30 mouse cellular contexts compared by ENCODE assay signal in the genomic region with DNA sequence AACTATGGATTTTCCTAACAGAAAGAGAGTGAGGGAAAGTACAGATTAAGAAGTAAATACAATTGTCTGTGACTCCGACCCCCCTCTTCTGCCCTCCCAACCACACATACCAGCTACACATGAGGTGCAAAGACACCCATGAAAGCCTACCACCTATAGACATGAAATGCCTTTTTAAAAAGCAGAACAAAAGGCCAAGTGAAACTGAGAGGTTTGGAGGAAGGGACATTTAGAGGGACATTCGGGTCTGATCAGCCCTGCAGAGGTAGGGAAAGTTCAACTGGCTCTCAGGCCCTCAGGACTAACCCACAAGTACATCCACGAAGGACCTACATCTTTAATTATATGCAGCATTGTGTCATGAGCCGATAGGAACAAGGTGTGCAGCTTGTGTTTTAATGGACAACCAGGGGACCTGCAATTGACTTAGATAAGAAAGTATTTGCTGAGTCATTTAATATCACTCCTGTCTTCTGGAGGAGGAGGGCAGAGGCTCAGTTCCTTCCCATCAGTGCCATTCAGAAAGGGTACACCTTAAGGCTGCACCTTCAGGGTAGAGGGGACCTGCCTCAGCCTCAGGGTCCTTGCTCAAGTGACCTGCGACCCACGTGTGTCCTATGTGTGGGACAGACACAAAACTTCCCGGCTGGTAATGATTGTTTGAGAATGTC. TPM values are rescaled to one million over a fixed set of nuclear protein-coding genes. Genes with fewer than 3 reads are reported as not detected.
DNase-seq lines count a peak whose midpoint lies in the region; ATAC-seq and TF ChIP-seq lines count a peak whose summit lies in the region.
"Had no signal": no experiment of that assay in that cellular context is flagged by ENCODE, and none has a peak within 500 bp of the region (broad histone marks: within the 10 kb centered on the region; RNA-seq: fewer than 3 reads in every experiment).

No protein-coding gene starts in this region.

- no peaks in the 10 kb centered on the region for H3K79me2 ChIP-seq in MEL (ENCODE audit: control insufficient read depth, insufficient read depth, low read length, poor library complexity)

- no peaks in the 10 kb centered on the region for H3K27me3 ChIP-seq in forebrain, embryonic 11.5 days (ENCODE audit: control insufficient read depth, insufficient read depth, low read length)
- peaks cover 9% of the 10 kb centered on the region for H3K27me3 ChIP-seq in forebrain, embryonic 10.5 days (ENCODE audit: poor library complexity, severe bottlenecking)
- no peaks in the 10 kb centered on the region for H3K27me3 ChIP-seq in MEL (ENCODE audit: control insufficient read depth in 1 of 2, insufficient read depth in 2 of 2, low read length in 2 of 2)
- H3K27me3 ChIP-seq in intestine, embryonic 16.5 days (replicated peaks; ENCODE audit: control insufficient read depth, insufficient read depth, low read length), result no peaks in the 10 kb centered on the region
- H3K27me3 ChIP-seq in midbrain, embryonic 15.5 days (replicated peaks), result no peaks in the 10 kb centered on the region
- H3K27me3 ChIP-seq: forebrain, embryonic 15.5 days; hindbrain, embryonic 12.5 days; midbrain, embryonic 13.5 days; neural tube, embryonic 12.5 days; stomach, embryonic 15.5 days had no signal

- peak; percentile 40 for DNase-seq in forebrain, embryonic 11.5 days (ENCODE audit: low spot score)
- no peak for DNase-seq in forebrain, embryonic 10.5 days (ENCODE audit: extremely low spot score, low spot score)
- peak; percentile 26 for DNase-seq in MEL (ENCODE audit: low read depth, low spot score)
- DNase-seq in lung, postnatal 25 days (ENCODE audit: low spot score), result no peak
- no peak for DNase-seq in spleen, postnatal 36 days (ENCODE audit: low spot score in 2 of 2)
- DNase-seq: adrenal gland, adult 2 months; cerebellum, adult 11 months; cerebellum, adult 9-11 months; gastrocnemius, postnatal 10 days; heart, adult 2 months; kidney, postnatal 25 days; lung, postnatal 10 days; right cerebral cortex, postnatal 25 days; thymus, postnatal 4 days had no signal

- no peak for TF ChIP-seq POLR2A in MEL (IDR thresholded peaks at IDR 0.05; ENCODE audit: control insufficient read depth in 1 of 2, insufficient read depth in 1 of 2, low read depth in 1 of 2, low read length in 2 of 2, poor library complexity in 1 of 2)

- no peak overlapping the region for H3K9ac ChIP-seq in forebrain, embryonic 11.5 days (ENCODE audit: low read length)
- no peak overlapping the region for H3K9ac ChIP-seq in MEL (ENCODE audit: control insufficient read depth, low read depth, low read length, poor library complexity, severe bottlenecking)
- no peak overlapping the region for H3K9ac ChIP-seq in intestine, embryonic 16.5 days (ENCODE audit: low read depth, low read length)
- H3K9ac ChIP-seq in midbrain, embryonic 15.5 days, result no peak overlapping the region
- H3K9ac ChIP-seq: forebrain, embryonic 15.5 days; hindbrain, embryonic 12.5 days; midbrain, embryonic 13.5 days; neural tube, embryonic 12.5 days; stomach, embryonic 15.5 days had no signal

- WGBS in forebrain, embryonic 11.5 days, result 81% methylated on average over 7 of the region's 7 CpGs
- WGBS in forebrain, embryonic 10.5 days, result 81% methylated on average over 7 of the region's 7 CpGs
- 62% methylated on average over 7 of the region's 7 CpGs for WGBS in intestine, embryonic 16.5 days
- WGBS in midbrain, embryonic 15.5 days, result 76% methylated on average over 7 of the region's 7 CpGs

- no peak overlapping the region for H3K4me3 ChIP-seq in forebrain, embryonic 11.5 days (ENCODE audit: low read depth, low read length)
- H3K4me3 ChIP-seq in forebrain, embryonic 10.5 days, result no peak overlapping the region
- H3K4me3 ChIP-seq in MEL (ENCODE audit: control insufficient read depth in 1 of 2, insufficient read depth in 1 of 2, low read depth in 2 of 2, low read length in 2 of 2), result no peak overlapping the region
- H3K4me3 ChIP-seq in intestine, embryonic 16.5 days (ENCODE audit: low read length), result no peak overlapping the region
- no peak overlapping the region for H3K4me3 ChIP-seq in midbrain, embryonic 15.5 days
- H3K4me3 ChIP-seq: forebrain, embryonic 15.5 days; heart, adult 2 months; hindbrain, embryonic 12.5 days; layer of hippocampus, adult 2 months; limb, embryonic 10.5 days; megakaryocyte, embryonic 14.5 days; midbrain, embryonic 13.5 days; neural tube, embryonic 12.5 days; stomach, embryonic 15.5 days had no signal

- H3K9me3 ChIP-seq in forebrain, embryonic 11.5 days (ENCODE audit: control insufficient read depth, low read length), result no peaks in the 10 kb centered on the region
- no peaks in the 10 kb centered on the region for H3K9me3 ChIP-seq in forebrain, embryonic 10.5 days
- H3K9me3 ChIP-seq in MEL (replicated peaks; ENCODE audit: insufficient read depth, low read length), result no peaks in the 10 kb centered on the region
- no peaks in the 10 kb centered on the region for H3K9me3 ChIP-seq in intestine, embryonic 16.5 days (ENCODE audit: control insufficient read depth, low read length)
- no peaks in the 10 kb centered on the region for H3K9me3 ChIP-seq in midbrain, embryonic 15.5 days
- H3K9me3 ChIP-seq: forebrain, embryonic 15.5 days; hindbrain, embryonic 12.5 days; limb, embryonic 10.5 days; megakaryocyte, embryonic 14.5 days; midbrain, embryonic 13.5 days; neural tube, embryonic 12.5 days; stomach, embryonic 15.5 days had no signal

- H3K4me2 ChIP-seq in forebrain, embryonic 11.5 days (ENCODE audit: low read depth, low read length, severe bottlenecking), result no peak overlapping the region
- no peak overlapping the region for H3K4me2 ChIP-seq in intestine, embryonic 16.5 days (ENCODE audit: low read depth, low read length)
- no peak overlapping the region for H3K4me2 ChIP-seq in midbrain, embryonic 15.5 days
- H3K4me2 ChIP-seq: forebrain, embryonic 15.5 days; hindbrain, embryonic 12.5 days; midbrain, embryonic 13.5 days; neural tube, embryonic 12.5 days; stomach, embryonic 15.5 days had no signal

- no peaks in the 10 kb centered on the region for H3K4me1 ChIP-seq in forebrain, embryonic 11.5 days (replicated peaks; ENCODE audit: control insufficient read depth, insufficient read depth, low read length)
- H3K4me1 ChIP-seq in forebrain, embryonic 10.5 days, result peaks cover 28% of the 10 kb centered on the region
- H3K4me1 ChIP-seq in MEL (ENCODE audit: control insufficient read depth in 1 of 2, insufficient read depth in 2 of 2, low read length in 2 of 2), result peaks cover 4 to 11% of the 10 kb centered on the region in 2 experiments
- peaks cover 5% of the 10 kb centered on the region; the same call in 1 of the 2 replicates for H3K4me1 ChIP-seq in intestine, embryonic 16.5 days (ENCODE audit: control insufficient read depth, insufficient read depth, low read length)
- no peaks in the 10 kb centered on the region; the same call in 1 of the 2 replicates for H3K4me1 ChIP-seq in midbrain, embryonic 15.5 days
- H3K4me1 ChIP-seq: stomach, embryonic 15.5 days had no signal

- no peak for ATAC-seq in forebrain, embryonic 11.5 days (replicated peaks; ENCODE audit: low FRiP score)
- ATAC-seq in intestine, embryonic 16.5 days, result peak; percentile 57
- ATAC-seq in megakaryocyte, adult 5-6 weeks (ENCODE audit: poor library complexity, severe bottlenecking), result 0 out of 2 replicates have a peak, but pooled peaks have one; percentile 44
- no peak for ATAC-seq in midbrain, embryonic 15.5 days (replicated peaks)
- ATAC-seq: forebrain, embryonic 15.5 days; inflammation-experienced regulatory T-cells, adult 6 months; midbrain, embryonic 13.5 days; Patski had no signal

- H3K36me3 ChIP-seq in forebrain, embryonic 11.5 days (ENCODE audit: control insufficient read depth, insufficient read depth, low read length), result no peaks in the 10 kb centered on the region
- no peaks in the 10 kb centered on the region for H3K36me3 ChIP-seq in forebrain, embryonic 10.5 days (replicated peaks)
- H3K36me3 ChIP-seq in MEL (ENCODE audit: control insufficient read depth in 1 of 2, insufficient read depth in 2 of 2, low read length in 2 of 2), result peaks cover 0 to 2% of the 10 kb centered on the region in 2 experiments; a peak in 1 of 4 replicates
- H3K36me3 ChIP-seq in intestine, embryonic 16.5 days (ENCODE audit: control insufficient read depth, insufficient read depth, low read length), result no peaks in the 10 kb centered on the region
- H3K36me3 ChIP-seq in midbrain, embryonic 15.5 days (replicated peaks), result no peaks in the 10 kb centered on the region
- H3K36me3 ChIP-seq: forebrain, embryonic 15.5 days; hindbrain, embryonic 12.5 days; limb, embryonic 10.5 days; midbrain, embryonic 13.5 days; neural tube, embryonic 12.5 days; stomach, embryonic 15.5 days had no signal

- TF ChIP-seq EP300 in MEL (IDR thresholded peaks at IDR 0.05; ENCODE audit: low read depth in 1 of 2, low read length in 2 of 2), result no peak

- no peak for TF ChIP-seq CTCF in MEL (IDR thresholded peaks at IDR 0.05 in 2 of 3, conservative IDR thresholded peaks at IDR 0.05 in 1 of 3; ENCODE audit: control insufficient read depth in 1 of 3, insufficient read depth in 1 of 3, low read depth in 2 of 3, low read length in 3 of 3, poor library complexity in 1 of 3, severe bottlenecking in 1 of 3)

- H3K27ac ChIP-seq in forebrain, embryonic 11.5 days (ENCODE audit: low read depth, low read length), result no peak overlapping the region
- H3K27ac ChIP-seq in forebrain, embryonic 10.5 days, result no peak overlapping the region
- H3K27ac ChIP-seq in MEL (ENCODE audit: control insufficient read depth, low read depth, low read length), result no peak overlapping the region
- H3K27ac ChIP-seq in intestine, embryonic 16.5 days (ENCODE audit: low read length), result peak overlapping the region; percentile 80
- no peak overlapping the region for H3K27ac ChIP-seq in midbrain, embryonic 15.5 days
- H3K27ac ChIP-seq: forebrain, embryonic 15.5 days; heart, adult 2 months; hindbrain, embryonic 12.5 days; layer of hippocampus, adult 2 months; limb, embryonic 10.5 days; midbrain, embryonic 13.5 days; neural tube, embryonic 12.5 days; stomach, embryonic 15.5 days had no signal

- no peak for TF ChIP-seq RAD21 in MEL (IDR thresholded peaks at IDR 0.05; ENCODE audit: low read depth, low read length)

RNA-seq across cellular contexts. Expression of a gene that starts 4.5 kb away (rescaled TPM):
- 0.29 TPM in 1 of 2 replicates, not detected in the other for polyA plus RNA-seq in forebrain, embryonic 11.5 days (2014; fragmentation: Nextera tagmentation; extraction: Ambion mirVana)
- polyA plus RNA-seq in forebrain, embryonic 10.5 days (2016; fragmentation: Nextera tagmentation; extraction: Ambion mirVana), result 0.06 TPM in 1 of 2 replicates, not detected in the other
- total RNA-seq in MEL (2012; rRNA removed), result not detected in 2 replicates
- under 1 TPM in 1 of 2 experiments, not detected in 1; 0.07 TPM for polyA plus RNA-seq in MEL (2012; ENCODE audit: insufficient read depth in 1 of 2, insufficient read length in 2 of 2, low read depth in 1 of 2, low replicate concordance in 2 of 2, missing spikeins in 1 of 2)
- polyA plus RNA-seq in intestine, embryonic 16.5 days (2015; fragmentation: Nextera tagmentation; extraction: Ambion mirVana), result 49.8 and 76.7 TPM in 2 replicates
- total RNA-seq in megakaryocyte, adult 5-6 weeks (2015), result not detected in 2 replicates
- total RNA-seq in megakaryocyte, adult 5-6 weeks (2017), result not detected in 2 replicates
- 0.17 and 0.38 TPM in 2 replicates for polyA plus RNA-seq in midbrain, embryonic 15.5 days (2015; fragmentation: Nextera tagmentation; extraction: Ambion mirVana)
- total RNA-seq: adrenal gland, adult 2 months; adrenal gland, postnatal 4 days; gastrocnemius, postnatal 10 days; heart, adult 2 months; liver, adult 2 months had no signal
- polyA plus RNA-seq: adrenal gland, adult 2 months; embryonic facial prominence, embryonic 11.5 days; hindbrain, embryonic 12.5 days; inflammation-experienced regulatory T-cells, adult 6 months; limb, embryonic 10.5 days; liver, adult 2 months had no signal

RNA-seq across cellular contexts. Expression of a gene that starts 43.4 kb away (rescaled TPM):
- 103 and 109 TPM in 2 replicates for polyA plus RNA-seq in forebrain, embryonic 11.5 days (2014; fragmentation: Nextera tagmentation; extraction: Ambion mirVana)
- 68.9 and 70.6 TPM in 2 replicates for polyA plus RNA-seq in forebrain, embryonic 10.5 days (2016; fragmentation: Nextera tagmentation; extraction: Ambion mirVana)
- total RNA-seq in MEL (2012; rRNA removed), result 29.4 and 44.6 TPM in 2 replicates
- 10 to 100 TPM in 1 of 2 experiments, not detected in 1; 55.0 TPM for polyA plus RNA-seq in MEL (2012; ENCODE audit: insufficient read depth in 1 of 2, insufficient read length in 2 of 2, low read depth in 1 of 2, low replicate concordance in 2 of 2, missing spikeins in 1 of 2)
- polyA plus RNA-seq in intestine, embryonic 16.5 days (2015; fragmentation: Nextera tagmentation; extraction: Ambion mirVana), result 145 and 153 TPM in 2 replicates
- total RNA-seq in megakaryocyte, adult 5-6 weeks (2015), result 56.1 and 60.6 TPM in 2 replicates
- total RNA-seq in megakaryocyte, adult 5-6 weeks (2017), result 52.7 and 60.0 TPM in 2 replicates
- polyA plus RNA-seq in midbrain, embryonic 15.5 days (2015; fragmentation: Nextera tagmentation; extraction: Ambion mirVana), result 213 and 222 TPM in 2 replicates

Comparison
In these comparisons a context has a peak if more than half of its experiments do, and no peak if none do; other contexts are left out.
1. DNase-seq: peak in forebrain, embryonic 11.5 days (single experiment) and MEL (single experiment); none in forebrain, embryonic 10.5 days (single experiment), lung, postnatal 25 days (single experiment) and spleen, postnatal 36 days (0 of 2).
2. ATAC-seq: peak in intestine, embryonic 16.5 days (single experiment) and megakaryocyte, adult 5-6 weeks (single experiment); none in forebrain, embryonic 11.5 days (single experiment) and midbrain, embryonic 15.5 days (single experiment).
3. RNA of a gene that starts 4.5 kb away (polyA plus RNA-seq): 49.8 to 76.7 TPM in intestine, embryonic 16.5 days; 0.29 TPM in forebrain, embryonic 11.5 days, 0.17 to 0.38 TPM in midbrain, embryonic 15.5 days, 0.07 TPM in MEL and 0.06 TPM in forebrain, embryonic 10.5 days; every median in the first group is over 10 times any median in the second.